Mouse (Mus musculus) lung, embryonic 15.5 days (tissue): Measurements from ENCODE around the gene Znhit6. TPM values are rescaled to one million over a fixed set of nuclear protein-coding genes. Genes with fewer than 3 reads are reported as not detected.
A peak's percentile ranks its signal among the peaks of the same experiment; 100 is the strongest.

Experiments
- ATAC-seq: fragments of 200-750 bp; cut with Nextera tagmentation; 2 replicates; pipeline ENCODE4 v1.8.0; 2017; ENCODE audit warnings: moderate number of reproducible peaks, borderline replicate concordance; ENCODE audit not compliant: low FRiP score, low TSS enrichment; ENCODE audit errors: extremely low read depth
- H3K27ac ChIP-seq: fragments of 300-500 bp; sonication (generic); 2 replicates; pipeline ENCODE4 v1.5.1; 2015; ENCODE audit warnings: moderate library complexity, mild to moderate bottlenecking, inconsistent platforms
- H3K27me3 ChIP-seq: fragments of 300-500 bp; sonication (generic); 2 replicates; pipeline ENCODE4 v1.6.1; 2015; ENCODE audit warnings: inconsistent platforms
- H3K36me3 ChIP-seq: fragments of 300-500 bp; sonication (generic); 2 replicates; pipeline ENCODE4 v1.6.1; 2015; ENCODE audit warnings: inconsistent platforms
- H3K4me1 ChIP-seq: fragments of 300-500 bp; sonication (generic); 2 replicates; pipeline ENCODE4 v1.6.1; 2015; ENCODE audit warnings: inconsistent platforms
- H3K4me2 ChIP-seq: fragments of 300-500 bp; sonication (generic); 2 replicates; pipeline ENCODE4 v1.6.1; 2015; ENCODE audit warnings: inconsistent platforms, mild to moderate bottlenecking, moderate library complexity
- H3K4me3 ChIP-seq: fragments of 300-500 bp; sonication (generic); 2 replicates; pipeline ENCODE4 v1.5.1; 2015; ENCODE audit warnings: mild to moderate bottlenecking, inconsistent platforms
- H3K9ac ChIP-seq: fragments of 300-500 bp; sonication (generic); 2 replicates; pipeline ENCODE4 v1.6.1; 2015; ENCODE audit warnings: inconsistent platforms
- H3K9me3 ChIP-seq: fragments of 300-500 bp; sonication (generic); 2 replicates; pipeline ENCODE4 v1.6.1; 2016; ENCODE audit warnings: inconsistent platforms
- WGBS: fragments of 180-500 bp; shearing (Covaris S2); methylation state at CpG from one replicate; pipeline ENCODE4 v1.1.7; 2015; 5-methylcytosine and 5-hydroxymethylcytosine counted together
- polyA plus RNA-seq: library from polyadenylated mRNA; unstranded; fragments of >200 nt; fragmentation: Nextera tagmentation; extraction: Ambion mirVana; gene quantifications from 2 replicates; pipeline ENCODE4 v1.2.1, GENCODE M21; 2015

Gene Znhit6
- 30.2 and 32.1 TPM in 2 replicates for polyA plus RNA-seq

DNA sequence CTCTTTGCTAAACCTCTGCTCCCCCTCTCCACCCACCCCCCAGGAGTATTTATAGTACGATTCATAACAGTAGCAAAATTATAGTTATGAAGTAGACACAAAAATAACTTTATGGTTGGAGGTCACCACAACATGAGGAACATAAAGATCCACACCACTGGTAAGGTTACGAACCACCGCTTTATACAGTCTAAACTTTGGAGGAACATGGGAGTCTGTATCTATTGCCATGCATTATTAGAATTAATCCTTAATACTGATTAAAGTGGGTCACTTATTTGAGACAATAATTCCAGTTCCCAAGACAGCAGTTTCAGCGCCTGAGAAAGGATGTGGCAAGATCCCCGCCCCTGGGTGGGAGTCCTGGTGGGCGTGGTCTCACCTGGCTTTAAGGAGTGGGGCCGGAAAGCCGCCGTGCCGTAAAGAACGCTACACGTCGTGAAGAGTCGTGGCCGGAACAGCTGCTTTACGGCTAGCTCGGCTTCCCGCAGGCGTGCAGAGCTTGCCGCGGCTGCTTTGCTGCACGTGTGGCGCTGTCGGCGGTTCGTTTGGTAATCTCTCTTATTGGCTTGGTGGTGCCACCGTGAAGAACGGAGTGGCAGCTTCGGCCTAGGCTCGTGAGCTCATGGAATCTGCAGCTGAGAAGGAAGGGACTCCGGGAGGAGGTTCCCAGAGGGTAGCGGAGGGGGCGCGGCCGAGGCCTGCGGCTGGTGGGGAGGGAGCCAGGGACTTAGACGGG lies at the start of gene Znhit6:
Gene Znhit6, plus strand, starts transcription at position 463 of the 739 bp plus-strand sequence.
- Histone ChIP-seq H3K4me1 (peaks cover 9% of the 10 kb centered on the region), H3K27ac (no peak within 1 kb of the TSS), H3K27me3 (no peaks in the 10 kb centered on the region), H3K4me2 (peak within 1 kb of the TSS; percentile 73), H3K4me3 (peak within 1 kb of the TSS; percentile 88), H3K9ac (peak within 1 kb of the TSS; percentile 74), H3K36me3 (peaks cover 18% of the 10 kb centered on the region), H3K9me3 (no peaks in the 10 kb centered on the region)
- peak; percentile 86 for ATAC-seq
- WGBS: 5% methylated on average over 37 of the region's 37 CpGs

DNA sequence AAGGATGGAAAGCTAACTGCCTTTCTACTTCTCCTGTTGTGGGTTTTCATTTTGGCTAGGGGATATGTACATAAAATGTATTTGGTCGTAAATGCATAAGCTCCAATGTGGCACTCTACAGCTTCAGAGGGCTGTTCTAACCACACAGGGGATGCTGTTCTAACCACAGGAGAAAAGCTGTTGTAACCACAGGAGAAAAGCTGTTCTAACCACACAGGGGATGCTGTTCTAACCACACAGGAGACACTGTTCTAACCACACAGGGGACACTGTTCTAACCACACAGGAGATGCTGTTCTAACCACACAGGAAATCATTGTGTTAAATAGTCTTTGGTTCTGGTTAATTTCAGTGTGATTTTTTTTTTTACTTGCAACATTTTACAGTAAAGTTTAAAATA lies 38.1 kb upstream of the Znhit6 start:
- Histone ChIP-seq H3K9me3 (no peaks in the 10 kb centered on the region), H3K4me2 (no peak overlapping the region), H3K4me3 (no peak overlapping the region), H3K4me1 (no peaks in the 10 kb centered on the region), H3K36me3 (no peaks in the 10 kb centered on the region), H3K27ac (no peak overlapping the region), H3K9ac (no peak overlapping the region), H3K27me3 (no peaks in the 10 kb centered on the region)
- WGBS: 89% methylated on average over 1 of the region's 1 CpGs
- no peak for ATAC-seq

GRCm38 (mm10) chr3:145548441-145549415 lies 27.3 kb upstream of the Znhit6 start:
- no peak overlapping the region for H3K4me2 ChIP-seq
- no peak overlapping the region for H3K4me3 ChIP-seq
- H3K9ac ChIP-seq: no peak overlapping the region
- no peak for ATAC-seq
- 63% methylated on average over 10 of the region's 10 CpGs for WGBS
- no peaks in the 10 kb centered on the region for H3K4me1 ChIP-seq
- H3K36me3 ChIP-seq: no peaks in the 10 kb centered on the region
- H3K27me3 ChIP-seq: no peaks in the 10 kb centered on the region
- no peak overlapping the region for H3K27ac ChIP-seq
- no peaks in the 10 kb centered on the region for H3K9me3 ChIP-seq

- WGBS: 81% methylated on average over 3 of the region's 3 CpGs
- H3K36me3 ChIP-seq: no peaks in the 10 kb centered on the region
- H3K4me2 ChIP-seq: no peak overlapping the region
- H3K4me3 ChIP-seq: no peak overlapping the region
- no peaks in the 10 kb centered on the region for H3K4me1 ChIP-seq
- H3K9ac ChIP-seq: no peak overlapping the region
- no peaks in the 10 kb centered on the region for H3K9me3 ChIP-seq
- H3K27me3 ChIP-seq: no peaks in the 10 kb centered on the region
- H3K27ac ChIP-seq: no peak overlapping the region
- ATAC-seq: no peak
These were observed 25.8 kb upstream of the Znhit6 start for GRCm38 (mm10) chr3:145550216-145550615.

DNA sequence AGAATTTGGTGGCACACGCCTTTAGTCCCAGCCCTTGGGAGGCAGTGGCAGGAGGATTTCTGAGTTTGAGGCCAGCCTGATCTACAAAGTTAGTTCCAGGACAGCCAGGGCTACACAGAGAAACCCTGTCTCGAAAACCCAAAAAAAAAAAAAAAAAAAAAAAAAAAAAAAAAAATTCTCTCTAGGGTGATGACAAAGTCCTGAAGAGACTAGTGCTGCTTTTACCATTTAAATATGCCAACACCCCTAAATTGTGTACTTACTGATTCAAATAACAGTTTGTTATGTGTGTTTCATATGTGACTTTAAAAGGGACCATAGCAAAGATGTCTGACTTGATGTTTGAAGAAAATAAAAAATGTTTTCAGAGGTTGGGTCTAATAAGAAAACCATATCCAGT lies 21.6 kb upstream of the Znhit6 start:
- Histone ChIP-seq H3K9me3 (no peaks in the 10 kb centered on the region), H3K36me3 (no peaks in the 10 kb centered on the region), H3K27ac (no peak overlapping the region), H3K4me2 (no peak overlapping the region), H3K9ac (no peak overlapping the region), H3K27me3 (no peaks in the 10 kb centered on the region), H3K4me1 (no peaks in the 10 kb centered on the region), H3K4me3 (no peak overlapping the region)
- no peak for ATAC-seq
- 58% methylated on average over 2 of the region's 2 CpGs for WGBS

DNA sequence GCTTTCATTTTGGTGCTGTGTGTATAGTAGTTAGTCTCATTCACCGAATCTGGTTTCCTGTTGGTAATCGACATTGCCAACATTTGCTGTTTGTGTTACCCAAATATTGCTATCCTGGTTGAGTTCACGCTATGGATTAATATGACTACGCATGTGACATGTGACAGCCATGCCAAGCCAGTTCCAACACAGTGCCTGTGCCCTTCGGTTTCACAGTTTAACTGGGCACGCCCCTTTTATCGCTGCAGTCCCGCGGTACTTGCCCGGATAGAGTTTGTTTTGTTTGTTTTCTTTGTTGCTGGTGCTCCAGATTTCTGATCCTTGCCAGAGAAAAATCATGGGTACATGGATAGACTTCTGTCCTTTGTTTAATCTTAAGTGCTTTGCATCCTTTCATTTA lies 19.8 kb upstream of the Znhit6 start:
- 85% methylated on average over 10 of the region's 10 CpGs for WGBS
- no peaks in the 10 kb centered on the region for H3K27me3 ChIP-seq
- H3K27ac ChIP-seq: no peak overlapping the region
- H3K4me1 ChIP-seq: no peaks in the 10 kb centered on the region
- H3K36me3 ChIP-seq: no peaks in the 10 kb centered on the region
- no peak for ATAC-seq
- no peak overlapping the region for H3K9ac ChIP-seq
- H3K4me3 ChIP-seq: no peak overlapping the region
- H3K4me2 ChIP-seq: no peak overlapping the region
- H3K9me3 ChIP-seq: no peaks in the 10 kb centered on the region

DNA sequence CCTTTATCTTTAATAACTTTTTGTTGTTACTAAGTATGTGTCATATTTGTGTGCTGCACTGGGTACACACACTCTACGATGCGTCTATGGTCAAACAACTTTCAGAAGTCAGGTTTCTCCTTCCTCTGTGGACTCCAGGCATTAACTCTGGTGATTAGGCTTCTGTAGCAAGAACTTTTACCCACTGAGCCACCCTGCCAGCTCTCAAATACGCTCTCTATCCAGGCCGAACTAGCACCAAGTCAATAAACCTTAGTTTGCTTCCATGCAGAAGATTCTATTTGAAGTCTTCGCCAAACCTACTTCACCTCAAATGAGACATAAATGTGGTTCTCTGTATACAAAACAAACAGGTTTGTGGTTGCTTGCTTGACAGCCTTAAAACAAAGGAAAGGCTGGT lies 16.3 kb upstream of the Znhit6 start:
- Histone ChIP-seq H3K4me1 (no peaks in the 10 kb centered on the region), H3K4me3 (no peak overlapping the region), H3K9ac (no peak overlapping the region), H3K36me3 (no peaks in the 10 kb centered on the region), H3K9me3 (no peaks in the 10 kb centered on the region), H3K4me2 (no peak overlapping the region), H3K27ac (no peak overlapping the region), H3K27me3 (no peaks in the 10 kb centered on the region)
- no peak for ATAC-seq
- 86% methylated on average over 5 of the region's 5 CpGs for WGBS

- Histone ChIP-seq H3K4me2 (no peak overlapping the region), H3K4me1 (no peaks in the 10 kb centered on the region), H3K9ac (no peak overlapping the region), H3K27me3 (no peaks in the 10 kb centered on the region), H3K4me3 (no peak overlapping the region), H3K9me3 (no peaks in the 10 kb centered on the region), H3K27ac (no peak overlapping the region), H3K36me3 (no peaks in the 10 kb centered on the region)
- no peak for ATAC-seq
- whole genome bisulfite sequencing: 77% methylated on average over 4 of the region's 4 CpGs
These were observed 15.9 kb upstream of the Znhit6 start for GRCm38 (mm10) chr3:145560117-145560516.

DNA sequence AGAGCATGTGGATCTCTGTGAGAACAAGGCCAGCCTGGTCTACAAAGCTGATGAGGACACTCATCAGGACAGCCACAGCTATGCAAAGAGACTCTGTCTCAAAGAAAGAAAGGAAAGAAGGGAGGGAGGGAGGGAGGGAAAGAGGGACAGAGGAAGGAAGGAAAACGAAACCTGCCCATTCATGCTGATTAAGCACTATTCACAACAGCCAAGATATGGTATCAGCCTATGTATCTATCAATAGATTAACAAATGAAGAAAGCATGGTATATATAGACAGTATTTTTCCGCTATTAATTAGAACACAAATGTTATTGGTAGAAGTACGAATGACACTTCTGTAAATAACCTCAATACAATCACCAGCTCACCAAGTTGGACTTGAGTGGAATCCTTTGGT lies 1.5 kb upstream of the Znhit6 start:
- WGBS: 81% methylated on average over 3 of the region's 3 CpGs
- Histone ChIP-seq H3K4me2 (no peak overlapping the region), H3K9ac (no peak overlapping the region), H3K27ac (no peak overlapping the region), H3K4me3 (no peak overlapping the region), H3K9me3 (no peaks in the 10 kb centered on the region), H3K4me1 (peaks cover 9% of the 10 kb centered on the region), H3K27me3 (no peaks in the 10 kb centered on the region), H3K36me3 (peaks cover 15% of the 10 kb centered on the region)
- ATAC-seq: no peak

GRCm38 (mm10) chr3:145575340-145575739 lies 665 bp upstream of the Znhit6 start:
- H3K9ac ChIP-seq: no peak overlapping the region
- no peaks in the 10 kb centered on the region for H3K9me3 ChIP-seq
- peak overlapping the region; percentile 73; the same call in 1 of the 2 replicates for H3K4me2 ChIP-seq
- ATAC-seq: no peak
- WGBS: 73% methylated on average over 7 of the region's 7 CpGs
- peaks cover 9% of the 10 kb centered on the region for H3K4me1 ChIP-seq
- H3K27ac ChIP-seq: no peak overlapping the region
- H3K4me3 ChIP-seq: no peak overlapping the region
- H3K27me3 ChIP-seq: no peaks in the 10 kb centered on the region
- peaks cover 15% of the 10 kb centered on the region for H3K36me3 ChIP-seq

DNA sequence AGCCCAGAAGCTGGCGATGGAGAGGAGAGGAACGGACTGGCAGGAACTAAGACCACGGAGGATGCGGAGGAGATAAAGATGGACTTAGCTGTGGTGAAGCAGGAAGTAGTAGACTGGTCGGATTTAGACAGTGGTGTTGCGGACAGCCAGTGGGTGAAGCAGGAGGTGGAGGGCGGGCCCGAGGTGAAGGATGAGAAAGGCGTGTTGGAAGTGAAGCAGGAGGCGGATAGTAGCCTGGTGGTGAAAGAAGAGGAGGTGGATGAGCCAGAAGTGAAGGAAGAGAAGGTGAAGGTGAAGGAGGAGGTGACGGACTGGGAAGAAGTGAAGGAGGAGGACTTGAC lies 447 bp downstream of the Znhit6 start:
- peaks cover 9% of the 10 kb centered on the region for H3K4me1 ChIP-seq
- ATAC-seq: no peak
- no peaks in the 10 kb centered on the region for H3K27me3 ChIP-seq
- no peak overlapping the region for H3K27ac ChIP-seq
- H3K4me2 ChIP-seq: peak overlapping the region; percentile 73
- H3K9ac ChIP-seq: peak overlapping the region; percentile 74
- peaks cover 21% of the 10 kb centered on the region for H3K36me3 ChIP-seq
- under 1% methylated on average over 11 of the region's 11 CpGs for WGBS
- H3K4me3 ChIP-seq: peak overlapping the region; percentile 88
- H3K9me3 ChIP-seq: no peaks in the 10 kb centered on the region

DNA sequence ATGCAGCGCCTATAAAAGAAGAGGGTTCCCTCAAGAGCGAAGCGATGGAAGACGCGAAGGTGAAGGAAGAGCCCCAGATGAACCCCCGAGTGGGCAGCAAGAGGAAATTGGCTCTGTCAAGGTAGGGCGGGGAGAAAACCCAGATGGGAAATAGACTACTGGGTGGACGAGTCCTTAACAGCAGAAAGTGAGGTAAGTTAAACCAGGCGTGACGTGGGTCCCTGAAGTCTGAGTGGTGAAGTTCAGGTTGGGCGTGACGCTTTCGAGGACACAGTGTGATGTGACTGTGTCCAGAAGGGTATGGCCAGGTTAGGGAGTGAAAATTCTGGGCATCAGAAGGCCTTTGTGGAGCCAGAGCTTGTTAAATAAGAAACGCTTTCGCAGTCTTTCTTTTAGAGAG lies 871 bp downstream of the Znhit6 start:
- peak overlapping the region; percentile 73 for H3K4me2 ChIP-seq
- H3K9ac ChIP-seq: peak overlapping the region; percentile 74
- H3K9me3 ChIP-seq: no peaks in the 10 kb centered on the region
- H3K4me3 ChIP-seq: peak overlapping the region; percentile 88
- no peak overlapping the region for H3K27ac ChIP-seq
- ATAC-seq: no peak
- H3K36me3 ChIP-seq: peaks cover 25% of the 10 kb centered on the region
- 26% methylated on average over 15 of the region's 15 CpGs for WGBS
- peaks cover 9% of the 10 kb centered on the region for H3K4me1 ChIP-seq
- no peaks in the 10 kb centered on the region for H3K27me3 ChIP-seq
